Mouse (Mus musculus): ENCODE measurements around the gene Safb2. TPM values are rescaled to one million over a fixed set of nuclear protein-coding genes. Genes with fewer than 3 reads are reported as not detected.
"Not testable (repeated sequence)": the region's sequence is repeated elsewhere in the genome, so short reads cannot be mapped to it uniquely, and the experiment has no call there.

Safb2 gene
- polyA plus RNA-seq, 1 experiment, result 129 TPM

DNA sequence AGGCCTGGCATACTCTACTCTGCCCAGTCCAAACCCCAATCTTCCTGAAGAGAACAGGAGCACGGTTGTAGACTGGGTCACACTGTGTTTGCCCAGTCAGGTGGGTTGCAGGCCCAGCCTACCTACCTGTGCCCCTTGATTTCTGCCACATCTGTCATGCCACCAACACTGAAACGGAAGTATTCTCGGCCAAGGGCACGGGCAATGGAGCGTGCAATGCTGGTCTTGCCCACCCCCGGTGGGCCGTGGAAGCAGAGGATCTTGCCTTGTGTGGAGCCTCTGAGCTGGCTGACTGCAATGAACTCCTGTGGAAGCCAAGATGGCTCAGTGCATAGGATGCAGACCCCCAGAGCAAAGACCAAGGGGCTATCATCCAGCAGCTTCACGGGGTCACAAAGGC is 33.2 kb upstream of the Safb2 start:
- H3K27me3 ChIP-seq (replicated peaks), result no peaks in the 10 kb centered on the region
- TF ChIP-seq FLI1 (IDR thresholded peaks at IDR 0.05; ENCODE audit: low read length), result no peak
- TF ChIP-seq GATA1 (IDR thresholded peaks at IDR 0.05; ENCODE audit: borderline replicate concordance, low read length), result no peak
- H3K4me1 ChIP-seq, result peaks cover 62% of the 10 kb centered on the region
- no peaks in the 10 kb centered on the region for H3K9me3 ChIP-seq
- no peak overlapping the region for H3K4me3 ChIP-seq (replicated peaks)
- H3K36me3 ChIP-seq (replicated peaks; ENCODE audit: low read length), result peaks cover 82% of the 10 kb centered on the region

DNA sequence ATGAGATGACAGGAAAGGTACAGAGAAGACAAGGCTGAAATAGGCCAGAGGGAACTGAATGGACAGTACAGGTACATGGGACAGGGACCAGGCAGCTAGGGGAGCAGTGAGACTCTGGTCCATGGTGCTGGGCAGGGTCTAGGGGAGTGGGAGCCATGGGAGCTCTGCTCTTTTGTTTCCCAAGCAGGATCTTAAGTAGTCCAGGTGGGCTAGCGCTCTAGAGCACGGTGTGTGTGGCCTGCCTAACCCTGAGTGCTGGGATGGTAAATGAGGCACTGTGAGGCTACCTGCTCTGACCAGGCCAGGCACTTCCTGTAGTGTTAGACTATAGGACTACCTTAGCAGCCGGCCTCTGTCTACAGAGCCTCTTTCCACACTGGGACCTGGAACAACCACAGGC is 32.3 kb upstream of the Safb2 start:
- TF ChIP-seq GATA1 (IDR thresholded peaks at IDR 0.05; ENCODE audit: borderline replicate concordance, low read length) (no peak), FLI1 (IDR thresholded peaks at IDR 0.05; ENCODE audit: low read length) (no peak)
- Histone ChIP-seq H3K4me3 (replicated peaks) (no peak overlapping the region), H3K27me3 (replicated peaks) (no peaks in the 10 kb centered on the region), H3K4me1 (peaks cover 67% of the 10 kb centered on the region), H3K36me3 (replicated peaks; ENCODE audit: low read length) (peaks cover 73% of the 10 kb centered on the region), H3K9me3 (no peaks in the 10 kb centered on the region)

DNA sequence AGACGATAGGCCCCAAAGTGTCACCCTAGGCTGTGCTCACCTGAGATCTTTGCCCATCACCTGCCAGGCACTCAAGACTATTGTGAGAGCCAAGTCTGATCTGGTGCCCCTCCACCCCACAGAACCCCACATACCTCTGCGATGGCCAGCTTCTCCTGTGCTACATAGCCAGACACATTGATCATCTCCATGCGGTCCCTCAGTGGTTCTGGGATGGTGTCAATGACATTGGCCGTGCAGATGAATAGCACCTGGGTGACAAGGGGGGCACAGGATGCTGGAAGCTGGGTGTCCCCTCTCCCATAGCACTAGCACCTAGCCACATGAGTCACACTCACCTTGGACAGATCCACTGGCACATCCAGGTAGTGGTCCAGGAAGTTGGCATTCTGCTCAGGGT is 31.4 kb upstream of the Safb2 start:
- Histone ChIP-seq H3K9me3 (no peaks in the 10 kb centered on the region), H3K4me3 (replicated peaks) (peak overlapping the region; percentile 64)
- TF ChIP-seq FLI1 (IDR thresholded peaks at IDR 0.05; ENCODE audit: low read length) (no peak), GATA1 (IDR thresholded peaks at IDR 0.05; ENCODE audit: borderline replicate concordance, low read length) (no peak)

DNA sequence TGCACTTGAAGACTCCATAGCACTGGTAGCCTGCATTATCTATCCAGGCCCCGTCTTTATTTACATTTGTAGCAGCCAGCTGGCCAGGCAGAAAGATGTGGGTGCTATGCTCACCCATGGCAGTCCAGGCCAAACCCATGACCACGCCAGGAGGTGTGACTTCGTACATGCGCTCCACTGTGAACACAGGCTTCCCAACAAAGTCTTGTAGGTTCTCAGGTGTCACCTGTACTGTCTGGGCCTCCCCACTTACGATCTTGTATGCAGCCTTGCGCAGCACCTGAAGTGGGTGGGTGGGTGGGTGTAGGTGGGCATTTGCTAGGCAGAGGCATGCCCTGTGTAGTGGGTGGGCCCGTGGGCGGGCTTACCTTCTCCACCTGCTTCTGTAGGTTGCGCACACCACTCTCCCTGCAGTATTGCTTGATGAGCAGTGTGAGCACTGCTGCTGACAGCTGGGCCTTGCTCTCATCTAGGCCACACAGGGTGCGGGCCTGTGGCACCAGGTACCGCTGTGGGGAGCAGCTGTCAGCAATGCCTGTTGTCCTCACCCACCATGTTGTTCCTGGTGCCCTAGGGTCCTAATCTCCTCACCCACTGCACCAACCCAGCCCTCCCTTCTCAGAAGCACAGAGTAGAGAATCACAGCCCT is 30.9 kb upstream of the Safb2 start:
- peaks cover 78% of the 10 kb centered on the region for H3K4me1 ChIP-seq
- peaks cover 61% of the 10 kb centered on the region for H3K36me3 ChIP-seq (replicated peaks; ENCODE audit: low read length)
- no peaks in the 10 kb centered on the region for H3K27me3 ChIP-seq (replicated peaks)
- TF ChIP-seq GATA1 (IDR thresholded peaks at IDR 0.05; ENCODE audit: borderline replicate concordance, low read length) (no peak), FLI1 (IDR thresholded peaks at IDR 0.05; ENCODE audit: low read length) (no peak)
- H3K4me3 ChIP-seq (replicated peaks), result peak overlapping the region; percentile 99
- H3K9me3 ChIP-seq, result no peaks in the 10 kb centered on the region

More for the DNA sequence above, 31.4 kb upstream of the Safb2 start:
- Histone ChIP-seq H3K36me3 (replicated peaks; ENCODE audit: low read length) (peaks cover 67% of the 10 kb centered on the region), H3K27me3 (replicated peaks) (no peaks in the 10 kb centered on the region), H3K4me1 (peaks cover 74% of the 10 kb centered on the region)

DNA sequence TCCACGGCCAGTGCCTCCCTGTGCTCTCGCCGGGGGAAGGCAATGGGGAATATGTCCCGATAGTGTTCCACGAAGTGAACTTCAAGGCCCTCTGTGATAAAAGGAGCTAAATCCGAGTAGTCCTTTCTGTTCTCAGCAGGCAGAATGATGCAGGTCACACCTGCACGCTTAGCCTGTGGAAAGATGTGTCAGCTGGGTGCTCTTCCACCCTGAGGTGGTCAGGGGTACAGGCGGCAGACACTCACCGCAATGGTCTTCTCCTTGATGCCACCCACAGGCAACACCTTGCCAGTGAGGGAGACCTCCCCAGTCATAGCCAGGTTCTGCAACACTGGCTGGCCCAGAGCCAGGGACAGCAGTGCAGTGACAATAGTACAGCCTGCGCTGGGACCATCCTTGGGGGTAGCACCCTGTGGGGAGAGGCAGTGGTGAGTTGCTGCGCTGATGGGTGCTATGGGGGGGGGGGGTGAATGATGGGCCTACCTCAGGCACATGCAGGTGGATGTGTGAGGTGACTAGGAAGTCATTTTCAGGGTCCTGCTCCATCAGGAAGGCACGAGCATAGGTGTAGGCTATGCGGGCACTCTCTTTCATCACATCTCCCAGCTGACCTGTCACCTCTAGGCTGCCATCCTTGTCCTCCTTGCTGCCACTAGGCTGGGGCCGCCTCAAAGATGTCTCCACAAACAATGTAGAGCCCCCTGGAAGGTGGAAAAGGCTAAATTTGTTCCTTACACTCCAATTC is 30.2 kb upstream of the Safb2 start:
- no peak for TF ChIP-seq FLI1 (IDR thresholded peaks at IDR 0.05; ENCODE audit: low read length)
- no peak for TF ChIP-seq GATA1 (IDR thresholded peaks at IDR 0.05; ENCODE audit: borderline replicate concordance, low read length)
- H3K36me3 ChIP-seq (replicated peaks; ENCODE audit: low read length), result peaks cover 54% of the 10 kb centered on the region
- peaks cover 77% of the 10 kb centered on the region for H3K4me1 ChIP-seq
- no peaks in the 10 kb centered on the region for H3K27me3 ChIP-seq (replicated peaks)
- H3K4me3 ChIP-seq (replicated peaks), result peak overlapping the region; percentile 99
- H3K9me3 ChIP-seq, result no peaks in the 10 kb centered on the region

DNA sequence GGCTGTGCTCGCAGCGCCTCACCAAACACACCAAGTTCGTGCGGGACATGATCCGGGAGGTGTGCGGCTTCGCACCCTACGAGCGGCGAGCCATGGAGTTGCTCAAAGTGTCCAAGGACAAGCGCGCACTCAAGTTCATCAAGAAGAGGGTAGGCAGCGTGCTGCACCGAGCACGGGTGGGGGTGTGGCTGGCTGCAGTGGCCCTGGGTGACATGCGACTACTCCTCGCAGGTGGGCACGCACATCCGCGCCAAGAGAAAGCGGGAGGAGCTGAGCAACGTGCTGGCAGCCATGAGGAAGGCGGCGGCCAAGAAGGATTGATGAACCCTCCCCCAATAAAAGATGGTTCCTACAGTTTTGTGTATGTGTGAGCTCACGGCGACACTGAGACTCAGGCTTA is 29.5 kb upstream of the Safb2 start:
- not testable (repeated sequence) for H3K9me3 ChIP-seq; H3K27me3 ChIP-seq (replicated peaks)
- Histone ChIP-seq H3K4me1 (peaks cover 78% of the 10 kb centered on the region), H3K36me3 (replicated peaks; ENCODE audit: low read length) (peaks cover 48% of the 10 kb centered on the region), H3K4me3 (replicated peaks) (peak overlapping the region; percentile 99)

DNA sequence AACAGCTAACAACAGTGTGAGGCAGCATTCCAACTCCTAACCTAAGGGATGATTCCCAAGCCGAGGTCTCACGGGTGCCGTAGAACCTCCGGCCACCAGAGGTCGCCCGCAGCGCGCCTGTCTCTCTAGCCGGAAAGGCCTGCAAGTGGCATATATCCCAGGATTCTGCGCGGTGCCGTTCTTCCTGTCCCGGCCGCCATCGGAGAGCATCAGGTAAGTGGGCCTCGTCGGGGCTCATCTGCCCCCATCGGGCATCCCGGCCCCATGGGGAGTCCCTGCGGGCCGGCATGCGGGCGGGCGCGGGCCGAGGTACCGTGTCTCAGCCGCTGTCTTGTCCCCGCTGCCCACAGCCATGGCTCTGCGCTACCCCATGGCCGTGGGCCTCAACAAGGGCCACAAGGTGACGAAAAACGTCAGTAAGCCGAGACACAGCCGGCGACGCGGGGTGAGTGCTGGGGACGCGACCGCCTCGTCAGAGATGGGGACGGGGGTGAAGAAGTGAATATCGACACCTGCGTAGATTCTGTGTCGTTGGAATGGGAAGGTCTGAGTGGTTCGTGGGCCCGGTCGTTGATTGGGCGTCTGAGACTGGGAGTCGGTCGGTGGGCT is 29.0 kb upstream of the Safb2 start, which contains the start of gene Rpl36:
TSS of gene Rpl36 (plus strand) at position 181 of the 609 bp plus-strand sequence.
- H3K36me3 ChIP-seq (replicated peaks; ENCODE audit: low read length), result peaks cover 43% of the 10 kb centered on the region
- H3K27me3 ChIP-seq (replicated peaks), result no peaks in the 10 kb centered on the region
- TF ChIP-seq FLI1 (IDR thresholded peaks at IDR 0.05; ENCODE audit: low read length) (no peak), GATA1 (IDR thresholded peaks at IDR 0.05; ENCODE audit: borderline replicate concordance, low read length) (no peak)
- peak within 1 kb of the TSS; percentile 99 for H3K4me3 ChIP-seq (replicated peaks)
- peaks cover 81% of the 10 kb centered on the region for H3K4me1 ChIP-seq
- no peaks in the 10 kb centered on the region for H3K9me3 ChIP-seq

DNA sequence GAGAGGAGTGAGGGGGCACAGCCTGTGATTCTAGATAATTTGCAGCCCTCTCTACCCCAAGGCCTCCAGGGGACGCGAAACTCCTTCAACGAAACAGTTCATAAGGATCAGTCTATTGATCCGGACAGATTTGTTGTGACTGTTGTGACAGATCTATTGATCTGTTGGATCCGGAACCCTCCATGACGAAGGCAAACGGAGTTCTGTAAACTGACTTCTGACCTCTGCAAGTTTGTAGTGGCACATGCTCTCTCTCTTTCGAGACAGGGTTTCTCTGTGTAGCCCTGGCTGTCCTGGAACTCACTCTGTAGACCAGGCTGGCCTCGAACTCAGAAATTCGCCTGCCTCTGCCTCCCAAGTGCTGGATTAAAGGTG is 28.2 kb upstream of the Safb2 start:
- Histone ChIP-seq H3K4me1 (peaks cover 81% of the 10 kb centered on the region), H3K36me3 (replicated peaks; ENCODE audit: low read length) (peaks cover 43% of the 10 kb centered on the region), H3K4me3 (replicated peaks) (peak overlapping the region; percentile 89)
- H3K9me3 ChIP-seq; H3K27me3 ChIP-seq (replicated peaks): not testable (repeated sequence)

DNA sequence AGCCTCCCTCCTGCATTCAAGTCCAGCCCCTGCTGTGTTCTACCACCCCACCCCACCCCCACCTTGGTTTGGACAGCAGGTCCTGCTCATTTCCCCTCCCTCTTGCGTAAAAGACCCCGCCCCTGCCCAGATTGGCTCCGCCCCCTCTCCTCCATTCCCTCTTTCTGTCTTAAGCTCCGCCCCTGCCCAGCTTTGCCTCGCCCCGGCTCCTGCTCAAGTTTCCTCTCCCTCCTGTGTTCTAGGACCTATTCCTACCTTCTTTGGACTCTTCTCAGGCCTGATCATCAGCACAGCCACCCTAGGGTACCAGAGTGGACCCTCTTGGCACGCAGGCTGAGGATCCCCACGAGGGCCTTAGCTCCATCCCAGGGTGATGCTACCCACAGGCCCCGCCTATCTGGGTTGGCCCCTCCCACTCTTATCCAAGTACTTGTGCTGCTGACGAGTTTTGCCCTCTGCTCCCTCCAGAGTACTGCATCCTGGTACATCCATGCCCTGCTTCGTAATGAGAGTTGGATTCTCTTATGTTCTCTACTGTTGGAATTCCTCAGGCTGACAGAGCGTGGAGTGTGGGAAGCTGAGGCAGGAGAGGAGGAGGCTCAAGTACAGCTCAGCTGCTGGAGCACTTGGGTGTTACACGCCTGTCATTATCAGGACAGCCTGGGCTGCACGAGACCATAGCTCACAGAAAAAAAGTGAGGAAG is 27.6 kb upstream of the Safb2 start:
- H3K36me3 ChIP-seq (replicated peaks; ENCODE audit: low read length), result peaks cover 43% of the 10 kb centered on the region
- H3K4me1 ChIP-seq, result peaks cover 82% of the 10 kb centered on the region
- H3K4me3 ChIP-seq (replicated peaks), result peak overlapping the region; percentile 89
- no peaks in the 10 kb centered on the region for H3K9me3 ChIP-seq
- H3K27me3 ChIP-seq (replicated peaks), result no peaks in the 10 kb centered on the region
- TF ChIP-seq GATA1 (IDR thresholded peaks at IDR 0.05; ENCODE audit: borderline replicate concordance, low read length), result no peak
- TF ChIP-seq FLI1 (IDR thresholded peaks at IDR 0.05; ENCODE audit: low read length), result no peak

DNA sequence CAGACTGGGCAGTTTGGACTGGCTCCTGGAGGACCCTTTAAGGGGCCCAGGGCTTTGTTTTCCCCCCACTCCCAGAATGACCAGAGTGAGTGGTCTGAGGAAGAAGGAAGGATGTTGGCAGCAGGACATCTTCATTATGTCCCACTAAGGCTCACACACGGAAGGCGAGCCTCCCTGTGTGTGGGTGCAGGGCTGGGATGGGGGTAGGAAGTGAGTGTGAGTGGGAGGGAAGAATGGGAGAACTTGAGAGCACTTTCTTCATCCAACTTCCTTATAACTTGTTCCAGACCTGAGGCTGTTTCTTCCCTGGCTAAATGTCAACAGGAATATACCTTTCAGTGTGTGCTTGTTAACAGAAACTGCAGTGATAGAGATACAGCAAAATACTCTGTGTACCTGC is 26.9 kb upstream of the Safb2 start:
- peak overlapping the region; percentile 89 for H3K4me3 ChIP-seq (replicated peaks)

More for the DNA sequence above, 26.9 kb upstream of the Safb2 start:
- Histone ChIP-seq H3K9me3 (no peaks in the 10 kb centered on the region), H3K27me3 (replicated peaks) (no peaks in the 10 kb centered on the region), H3K4me1 (peaks cover 82% of the 10 kb centered on the region), H3K36me3 (replicated peaks; ENCODE audit: low read length) (peaks cover 43% of the 10 kb centered on the region)
- TF ChIP-seq GATA1 (IDR thresholded peaks at IDR 0.05; ENCODE audit: borderline replicate concordance, low read length), result no peak
- TF ChIP-seq FLI1 (IDR thresholded peaks at IDR 0.05; ENCODE audit: low read length), result no peak

All from megakaryocyte, embryonic 14.5 days (primary cell).